Mouse (Mus musculus) megakaryocyte-erythroid progenitor cell, adult 5-6 weeks (primary cell): ENCODE results near the gene Irf2bp2. TPM values are rescaled to one million over a fixed set of nuclear protein-coding genes. Genes with fewer than 3 reads are reported as not detected.

Experiments
- ATAC-seq: replicated peaks from 2 replicates; pipeline ENCODE4 v1.8.0; 2016; ENCODE audit warnings: mild to moderate bottlenecking, inconsistent platforms; ENCODE audit not compliant: severe bottlenecking, poor library complexity, low FRiP score, low TSS enrichment
- total RNA-seq, 2 experiments: library from RNA; stranded (forward) in 1 of 2; stranded (reverse) in 1 of 2; fragments of 200-1000, 215-1000 nt in 1 of 2; fragments of >200 nt in 1 of 2; fragmentation: Nextera tagmentation in 1 of 2; gene quantifications; 2 replicates each; pipeline ENCODE4 v1.2.3; 2014 to 2017

The Irf2bp2 gene
- 45.8 and 54.3 TPM in 2 replicates for total RNA-seq (2014; fragmentation: Nextera tagmentation)
- total RNA-seq (2017): 44.1 and 56.8 TPM in 2 replicates

DNA sequence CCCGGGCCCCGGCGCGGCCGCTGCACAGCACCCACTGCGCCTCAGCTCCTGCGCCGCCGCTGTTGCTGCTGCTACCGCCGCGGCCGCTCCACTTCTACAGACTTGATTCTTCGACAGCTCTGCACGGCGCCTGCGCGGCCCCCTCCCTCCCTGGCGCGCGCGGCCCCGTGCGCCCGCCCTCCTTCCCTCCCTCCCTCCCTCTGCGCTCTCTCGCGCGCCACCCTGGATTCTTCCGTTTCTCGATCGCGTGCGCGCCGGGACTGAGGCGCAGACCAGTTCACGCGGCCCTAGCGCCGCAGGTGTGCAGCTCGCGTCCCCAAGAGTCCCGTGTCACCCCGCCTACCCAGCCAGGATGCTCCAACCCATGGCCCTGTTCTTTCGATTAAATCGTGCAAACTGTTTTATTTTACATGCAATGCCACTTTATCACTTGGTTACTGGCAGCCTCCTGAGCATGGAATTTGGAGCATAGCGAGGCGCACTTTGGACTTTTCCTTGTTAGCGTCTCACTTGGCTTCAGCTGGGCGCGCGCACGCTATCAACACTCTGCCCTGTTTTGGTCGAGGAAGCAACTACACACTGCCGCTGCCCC lies at the start of gene Irf2bp2:
Gene Irf2bp2 (minus strand): TSS at position 98 of the 592 bp plus-strand sequence.
- ATAC-seq: peak; percentile 19

DNA sequence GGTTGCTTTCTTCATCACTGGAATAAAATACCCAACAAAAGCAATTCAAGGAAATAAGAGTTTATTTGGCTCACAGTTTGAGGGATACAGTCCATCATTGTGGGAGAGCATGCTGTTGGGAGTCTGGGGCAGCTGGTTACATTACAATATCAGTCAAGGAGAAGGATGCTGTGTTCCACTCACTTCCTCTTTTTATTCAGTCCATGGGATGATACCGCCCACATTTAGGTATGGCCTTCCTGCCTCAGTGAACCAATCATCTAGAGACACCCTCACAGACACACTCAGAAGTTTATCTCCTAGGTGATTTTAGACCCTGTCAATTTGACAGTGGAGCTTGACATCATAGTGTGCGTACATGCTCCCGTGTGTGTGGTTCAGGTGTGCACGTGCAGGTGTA lies 48.9 kb upstream of the Irf2bp2 start:
- ATAC-seq: no peak

DNA sequence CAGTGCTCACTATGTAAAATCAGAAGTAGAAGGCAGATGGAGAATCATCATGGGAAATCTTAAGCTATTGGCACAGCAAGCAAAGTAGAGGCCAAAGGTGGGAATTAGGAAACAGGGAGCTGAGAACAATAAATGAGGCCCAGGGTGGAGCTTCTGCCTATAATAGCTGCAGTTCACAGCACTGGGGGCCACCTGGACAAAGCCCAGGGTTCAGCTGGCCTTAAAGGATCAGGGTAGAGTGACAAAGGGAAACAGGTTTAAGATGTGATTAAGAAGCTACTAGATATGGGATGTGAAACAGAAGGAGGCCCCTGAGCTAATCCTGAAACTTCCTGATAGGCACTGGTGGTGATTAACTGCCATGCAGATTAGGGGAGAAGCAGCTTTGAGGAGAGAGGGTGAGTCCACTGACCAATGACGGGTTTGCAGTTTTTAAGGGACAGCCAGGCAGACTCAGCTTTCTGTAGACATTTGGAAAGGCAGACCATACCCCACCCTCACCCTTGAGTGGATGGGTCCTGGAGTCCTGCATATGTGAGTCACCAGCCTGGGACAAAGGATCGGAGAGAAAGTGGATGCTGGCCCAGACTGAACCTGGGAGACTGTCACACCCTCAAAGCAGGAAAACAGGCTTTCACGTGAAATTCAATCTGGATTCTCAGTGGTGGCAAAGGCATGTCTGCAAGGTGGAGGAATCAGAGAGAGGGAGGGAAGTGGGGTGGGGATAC lies 47.9 kb upstream of the Irf2bp2 start:
- ATAC-seq: no peak

DNA sequence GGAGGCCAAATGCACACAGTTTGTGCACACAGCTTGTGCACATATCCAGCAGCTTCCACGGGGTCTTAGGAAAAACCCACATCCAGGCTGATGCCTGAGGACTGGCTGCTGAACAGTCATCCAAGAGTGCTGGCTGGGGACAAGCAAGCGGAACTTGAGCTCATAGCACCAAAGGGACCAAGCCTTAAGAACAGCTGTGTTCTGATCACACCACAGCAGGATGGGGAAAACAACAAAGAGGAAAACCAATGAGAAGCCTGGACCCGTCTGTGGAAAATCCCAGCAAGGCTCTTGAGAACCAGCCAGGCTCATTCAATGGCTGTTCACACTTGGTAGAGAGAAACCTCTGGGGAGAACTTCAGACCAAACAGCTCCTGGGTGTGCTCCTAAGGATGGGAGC lies 45.4 kb upstream of the Irf2bp2 start:
- no peak for ATAC-seq

DNA sequence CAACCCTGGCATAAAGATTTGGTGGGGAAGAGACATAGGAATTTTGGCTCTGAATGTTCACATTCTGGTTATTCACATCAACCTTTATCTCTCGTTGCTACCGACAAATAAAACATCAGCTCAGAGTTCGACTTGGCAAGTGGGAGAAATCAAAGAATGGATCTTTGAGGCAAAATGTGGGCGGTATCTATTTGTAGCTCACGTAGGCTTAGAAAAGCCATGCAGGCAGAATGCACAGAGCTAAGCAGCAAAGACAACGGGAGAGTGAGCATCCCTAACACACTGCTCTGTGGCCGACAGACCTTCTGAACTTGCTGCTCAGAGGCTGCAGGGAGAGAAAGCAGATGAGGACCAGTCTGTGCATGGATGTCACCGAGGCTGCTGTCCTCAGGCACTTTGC lies 44.2 kb upstream of the Irf2bp2 start:
- ATAC-seq: no peak

DNA sequence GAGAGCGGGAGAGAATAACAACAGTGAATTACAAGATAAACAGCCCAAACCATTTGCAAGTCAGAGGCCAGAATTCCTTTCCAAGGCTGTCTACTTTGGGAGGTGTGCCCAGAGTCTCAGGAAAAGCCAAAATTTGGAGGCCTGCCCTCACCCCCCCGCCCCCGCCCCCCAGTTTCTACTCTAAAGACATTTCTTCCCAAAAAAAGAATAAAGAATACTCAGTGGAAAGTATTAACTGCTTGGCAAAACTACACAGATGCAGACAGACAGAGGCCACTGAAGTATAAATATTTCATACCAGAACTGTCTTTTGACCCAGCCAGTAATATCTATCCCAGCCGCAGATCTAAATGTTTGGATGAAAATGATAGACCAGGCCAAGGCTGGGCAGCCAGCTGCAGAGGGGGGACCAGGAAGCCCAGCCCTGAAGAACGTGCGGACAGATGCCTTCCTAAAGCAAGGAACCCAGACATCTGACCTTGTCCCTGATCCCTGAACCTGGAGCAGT lies 40.8 kb upstream of the Irf2bp2 start:
- no peak for ATAC-seq

DNA sequence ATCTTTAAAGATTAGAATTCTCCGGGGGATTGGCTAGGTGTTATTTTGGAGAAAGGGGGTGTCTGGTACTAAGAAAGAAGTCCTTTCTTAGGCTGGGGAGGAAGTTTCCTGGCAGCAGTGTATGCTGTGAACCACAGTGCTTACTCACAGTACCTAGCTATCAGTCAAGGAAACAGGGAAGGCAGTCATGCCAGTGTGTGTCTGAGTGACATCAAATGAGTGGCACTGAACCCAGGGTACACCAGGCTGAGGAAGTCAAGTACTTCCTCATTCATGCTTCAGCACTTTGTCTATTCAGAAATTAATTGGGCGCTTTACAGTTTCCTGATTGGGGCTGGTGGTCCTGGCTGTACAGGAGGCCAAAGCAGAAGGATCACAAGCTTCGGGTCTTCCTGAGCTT lies 34.8 kb upstream of the Irf2bp2 start:
- ATAC-seq: no peak

DNA sequence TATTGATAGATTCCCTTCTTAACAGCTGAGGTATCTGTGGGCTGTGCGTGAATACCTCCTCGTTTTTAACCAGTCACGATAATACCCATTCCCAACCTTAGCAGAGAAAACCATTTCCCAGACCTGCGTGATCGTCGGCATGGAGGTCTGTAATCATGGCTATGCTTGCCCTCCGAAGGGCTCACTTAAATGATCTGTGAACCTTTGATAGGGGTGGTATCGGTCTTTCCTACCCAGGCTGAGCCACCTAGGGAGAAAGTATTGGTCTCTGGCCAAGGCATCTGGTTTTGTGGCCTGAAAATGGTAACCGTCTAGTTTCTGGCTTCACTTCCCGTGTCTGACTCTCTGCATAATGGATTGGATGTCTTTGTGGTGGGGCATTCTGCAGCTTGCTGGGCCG lies 32.6 kb upstream of the Irf2bp2 start:
- peak; percentile 89 for ATAC-seq

DNA sequence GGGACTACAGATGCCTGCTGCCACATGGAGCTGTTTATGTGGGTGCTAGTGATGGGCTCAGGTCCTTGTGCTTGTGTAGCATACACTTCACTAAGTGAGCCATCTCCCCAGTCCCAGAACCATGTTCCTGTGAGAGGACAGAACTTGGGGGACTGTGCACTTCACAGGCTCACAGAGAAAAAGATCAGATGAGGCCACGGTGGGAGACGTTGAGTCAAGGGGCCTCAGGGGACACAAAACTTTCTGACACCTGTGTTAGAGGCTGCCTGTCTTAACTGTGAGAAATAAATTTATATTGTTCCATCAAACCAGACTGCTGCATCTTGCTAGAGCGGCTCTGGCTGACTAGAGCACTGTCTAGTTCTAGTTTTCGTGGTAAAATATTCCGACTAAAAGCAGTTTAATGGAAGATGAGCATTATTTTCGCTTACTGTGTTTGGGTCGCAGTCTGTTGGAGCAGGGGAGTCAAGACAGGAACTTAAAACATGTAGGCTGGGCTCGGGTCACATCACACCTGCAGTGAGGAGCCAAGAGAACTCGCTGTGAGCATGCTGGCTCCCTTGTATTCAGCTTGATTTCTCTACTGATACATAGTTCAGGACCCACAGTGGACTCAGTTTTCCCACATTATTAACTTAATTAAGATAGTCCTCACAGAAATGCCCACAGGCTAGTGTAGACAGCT lies 28.5 kb upstream of the Irf2bp2 start:
- ATAC-seq: no peak

DNA sequence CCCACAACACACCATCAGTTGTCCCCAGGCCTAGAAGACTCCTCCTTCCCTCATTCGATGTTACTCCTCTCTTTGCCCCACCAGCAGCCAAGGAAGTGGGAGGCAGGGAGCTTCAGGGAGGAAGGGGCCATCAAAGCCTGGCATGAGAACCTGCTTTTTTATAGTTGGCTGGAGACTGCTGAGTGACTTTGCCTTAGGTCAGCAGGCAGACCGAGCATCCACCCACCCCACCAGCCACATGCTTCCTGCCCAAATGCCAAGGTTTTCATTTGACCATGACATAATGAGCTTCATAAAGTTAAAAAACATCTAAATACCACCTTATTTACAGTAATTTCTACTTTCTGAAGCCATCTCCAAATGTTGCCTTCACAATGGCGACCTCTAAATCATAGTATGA lies 26.9 kb upstream of the Irf2bp2 start:
- ATAC-seq: no peak

DNA sequence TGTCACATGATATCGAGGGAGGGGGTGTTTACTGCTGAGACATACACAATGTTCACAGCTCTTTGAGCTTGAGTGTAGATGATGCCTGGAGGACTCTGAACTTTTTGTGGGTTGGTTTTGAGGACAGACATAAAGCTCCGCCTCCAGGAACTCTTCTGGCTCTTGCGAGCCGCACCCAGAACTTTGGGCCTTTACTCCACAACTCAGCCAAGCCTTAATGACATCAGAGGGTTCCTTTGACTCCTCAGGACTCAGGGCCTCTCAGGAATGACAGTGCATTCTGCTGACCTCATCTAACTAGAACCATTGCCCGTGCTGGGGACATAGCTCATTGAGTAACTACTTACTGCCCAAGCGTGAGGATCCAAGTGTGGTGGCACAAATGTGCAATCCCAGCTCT lies 25.7 kb upstream of the Irf2bp2 start:
- ATAC-seq: no peak

DNA sequence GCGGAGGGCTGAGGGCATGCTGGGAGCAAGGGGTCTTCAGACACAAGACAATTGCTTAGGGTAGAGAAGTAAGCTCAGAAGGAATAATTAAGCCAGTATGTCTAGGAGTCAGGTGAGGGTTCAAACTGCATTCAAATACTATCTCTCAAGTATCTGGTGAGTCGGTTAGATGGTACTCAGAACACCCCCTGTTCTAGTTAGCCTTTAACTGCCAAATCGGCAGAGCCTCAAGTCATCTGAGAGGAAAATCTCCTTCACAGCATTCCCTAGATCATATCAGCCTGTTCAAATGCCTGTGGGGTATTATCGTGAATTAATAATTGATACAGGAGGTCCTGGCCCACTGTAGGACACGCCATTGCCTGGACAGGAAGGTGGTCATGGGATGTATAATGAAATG lies 23.9 kb upstream of the Irf2bp2 start:
- no peak for ATAC-seq

DNA sequence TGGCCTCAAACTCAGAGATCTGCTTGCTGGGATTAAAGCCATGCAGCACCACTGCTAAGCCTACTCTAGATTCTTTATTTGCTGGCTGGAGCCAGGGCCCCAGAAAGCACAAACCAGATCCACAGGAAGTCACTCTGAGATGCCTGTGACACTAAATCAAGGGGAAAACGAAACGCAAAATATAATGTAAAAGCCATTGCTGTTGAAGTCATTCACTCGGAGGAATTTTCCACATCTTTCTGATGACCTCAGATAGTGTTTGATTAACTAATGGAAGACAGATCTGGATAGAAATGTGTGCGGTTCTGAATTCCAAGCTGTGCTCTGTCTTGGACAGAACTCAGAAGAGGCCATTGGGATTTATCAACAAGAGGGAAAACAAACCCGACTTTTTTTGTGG lies 22.9 kb upstream of the Irf2bp2 start:
- ATAC-seq: no peak

DNA sequence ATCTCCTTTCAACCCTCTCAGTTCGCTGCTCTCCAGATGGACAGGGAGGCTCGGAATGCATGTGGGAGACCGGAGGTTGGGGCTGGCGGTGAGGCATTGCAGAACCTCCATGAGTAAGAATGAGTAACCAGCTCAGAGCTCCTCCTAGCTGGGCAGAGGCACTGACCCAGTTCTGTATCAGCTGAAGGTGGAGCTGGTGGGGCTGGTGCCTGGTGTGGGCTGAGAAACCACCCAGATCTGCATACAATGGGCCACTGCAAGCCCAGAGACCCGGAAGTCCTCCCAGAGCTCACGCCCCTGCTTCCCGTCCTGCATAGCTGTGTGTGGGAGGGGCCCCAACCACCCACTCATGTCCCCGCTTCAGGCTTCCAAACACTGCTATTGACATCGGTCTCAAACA lies 22.0 kb upstream of the Irf2bp2 start:
- 0 out of 2 replicates have a peak, but pooled peaks have one; percentile 22 for ATAC-seq

DNA sequence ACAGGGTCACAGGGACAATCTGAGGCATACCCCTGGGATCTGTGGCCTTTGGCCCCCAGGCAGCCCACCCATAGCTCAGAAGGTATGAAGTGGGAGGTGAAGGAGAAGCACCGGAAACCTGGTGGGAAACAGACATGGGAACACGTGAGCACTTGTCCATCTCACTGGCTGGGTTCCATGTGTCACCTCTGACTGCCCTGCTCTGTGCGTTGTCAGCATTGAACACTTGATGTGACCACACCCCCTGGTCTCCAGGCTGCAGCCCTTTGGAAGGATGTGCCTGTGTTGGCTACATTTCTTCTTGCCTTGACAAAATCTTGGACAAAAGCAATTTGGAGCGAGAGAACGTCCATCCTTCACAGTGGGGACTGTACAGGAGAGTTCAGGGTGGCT lies 20.9 kb upstream of the Irf2bp2 start:
- ATAC-seq: no peak

DNA sequence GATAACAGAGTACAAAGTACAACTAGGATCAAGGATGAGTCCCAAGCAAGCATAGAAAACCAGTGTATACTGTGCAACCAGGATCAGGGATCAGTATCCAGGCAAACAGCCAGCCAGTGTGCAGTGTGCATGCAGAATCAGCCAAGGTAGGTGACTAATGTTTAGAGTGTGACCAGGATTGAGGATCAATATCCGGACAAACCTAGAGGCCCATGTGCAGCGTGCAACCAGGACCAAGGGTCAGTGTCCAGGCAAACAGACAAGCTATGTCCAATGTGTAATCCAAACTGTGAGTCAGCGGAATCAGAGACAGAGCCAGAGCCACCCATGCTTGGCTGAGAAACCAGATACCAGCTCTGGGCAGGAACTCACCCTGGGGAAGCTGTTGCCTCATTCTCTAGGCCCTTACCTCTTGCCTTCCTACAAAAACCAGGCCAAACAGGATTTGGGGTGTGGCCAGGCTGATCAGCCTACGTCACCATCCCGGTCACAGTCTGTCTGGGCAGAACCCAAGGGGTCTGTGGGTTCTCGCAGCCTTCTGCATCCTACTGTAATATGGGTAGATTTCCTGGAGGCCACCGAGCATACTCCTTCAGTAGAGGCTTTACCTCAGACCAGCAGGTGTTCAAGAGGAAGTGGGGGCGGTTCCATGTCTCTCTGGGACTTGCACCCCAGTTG lies 20.4 kb upstream of the Irf2bp2 start:
- no peak for ATAC-seq

DNA sequence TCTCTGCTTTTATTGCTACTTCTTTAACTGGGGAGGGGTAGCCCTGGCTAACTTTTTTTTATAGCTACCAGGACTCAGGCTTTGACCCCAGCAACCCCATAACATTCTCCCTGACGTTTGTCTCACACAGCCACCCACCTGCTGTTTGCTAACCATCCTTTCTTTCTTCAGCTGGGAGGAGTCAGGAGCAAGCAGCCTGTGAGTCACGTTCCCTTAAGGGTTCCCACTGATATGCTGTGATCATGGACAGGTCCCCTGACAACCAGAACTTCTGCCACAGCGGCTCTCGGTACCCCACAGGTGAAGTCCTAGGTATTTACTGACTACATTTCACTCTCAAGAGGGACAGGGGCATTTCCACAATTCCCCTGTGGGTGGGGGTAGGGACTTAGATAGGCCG lies 19.4 kb upstream of the Irf2bp2 start:
- no peak for ATAC-seq

DNA sequence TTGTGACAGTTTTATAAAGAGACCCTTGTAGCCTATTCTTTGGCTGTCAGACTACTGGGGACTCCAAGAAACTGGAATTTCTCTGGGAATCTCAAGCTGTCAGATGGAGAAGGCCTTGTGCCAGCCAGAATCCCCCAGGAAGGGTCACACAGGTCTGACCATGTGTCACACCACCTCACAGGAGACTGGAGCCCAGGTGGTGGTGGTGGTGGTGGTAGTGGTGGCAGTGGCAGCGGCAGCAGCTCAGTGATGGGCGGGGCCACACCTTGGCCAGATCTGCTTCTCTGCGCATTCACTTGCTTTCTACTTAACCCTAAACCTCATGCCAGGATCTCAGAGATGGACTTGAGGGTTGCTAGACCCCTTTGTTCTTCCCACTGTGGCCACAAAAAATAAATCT lies 19.0 kb upstream of the Irf2bp2 start:
- ATAC-seq: 0 out of 2 replicates have a peak, but pooled peaks have one; percentile 50

DNA sequence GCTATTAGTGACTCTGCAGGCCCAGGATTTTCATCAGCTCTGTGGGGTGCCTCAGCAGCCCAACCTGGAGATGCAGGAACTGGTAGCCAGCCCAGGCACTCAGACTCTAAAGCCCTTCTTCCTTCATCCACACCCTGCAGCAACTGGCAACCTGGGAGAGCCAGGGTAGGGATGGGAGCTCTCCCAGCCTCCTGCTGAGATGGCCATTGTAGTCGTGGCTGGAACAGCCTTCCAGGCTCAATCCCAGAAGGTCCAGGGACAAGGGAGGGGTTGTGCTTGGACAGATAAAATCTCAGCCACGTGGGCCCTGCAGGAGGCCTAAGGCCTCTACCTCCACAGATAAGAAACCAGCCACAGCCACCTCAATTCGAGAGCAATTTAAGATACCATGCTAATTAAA lies 16.9 kb upstream of the Irf2bp2 start:
- ATAC-seq: no peak; the same call in 1 of the 2 replicates
